Mouse (Mus musculus): ENCODE data around the gene 9230112D13Rik. TPM values are rescaled to one million over a fixed set of nuclear protein-coding genes. Genes with fewer than 3 reads are reported as not detected.

The 9230112D13Rik gene
- total and polyA plus RNA-seq, 2 experiments from 2014 or later, result not detected

GRCm38 (mm10) chr14:34517959-34518544 lies 4.5 kb downstream of the 9230112D13Rik start:
- no peak for TF ChIP-seq CTCF (IDR thresholded peaks at IDR 0.05; ENCODE audit: low read depth)
- no peak for TF ChIP-seq EP300 (IDR thresholded peaks at IDR 0.05; ENCODE audit: low read depth)
- Histone ChIP-seq H3K36me3 (replicated peaks; ENCODE audit: control insufficient read depth, insufficient read depth, low read length) (no peaks in the 10 kb centered on the region), H3K27ac (ENCODE audit: low read depth) (0 out of 2 replicates have a peak overlapping the region, but pooled peaks have one; percentile 35), H3K4me3 (ENCODE audit: low read depth, low read length) (no peak overlapping the region), H3K4me2 (ENCODE audit: low read depth, low read length) (no peak overlapping the region), H3K27me3 (ENCODE audit: control insufficient read depth, insufficient read depth, low read length) (peaks cover 14% of the 10 kb centered on the region; the same call in 1 of the 2 replicates), H3K4me1 (ENCODE audit: control insufficient read depth, insufficient read depth) (no peaks in the 10 kb centered on the region; the same call in 1 of the 2 replicates), H3K9me3 (replicated peaks; ENCODE audit: control insufficient read depth, low read length) (no peaks in the 10 kb centered on the region), H3K9ac (replicated peaks; ENCODE audit: low read depth, low read length) (no peak overlapping the region)
- ATAC-seq (ENCODE audit: insufficient read depth, low read depth) (no peak), DNase-seq (ENCODE audit: low spot score) (no peak)
- WGBS, result 61% methylated on average over 8 of the region's 8 CpGs

DNA sequence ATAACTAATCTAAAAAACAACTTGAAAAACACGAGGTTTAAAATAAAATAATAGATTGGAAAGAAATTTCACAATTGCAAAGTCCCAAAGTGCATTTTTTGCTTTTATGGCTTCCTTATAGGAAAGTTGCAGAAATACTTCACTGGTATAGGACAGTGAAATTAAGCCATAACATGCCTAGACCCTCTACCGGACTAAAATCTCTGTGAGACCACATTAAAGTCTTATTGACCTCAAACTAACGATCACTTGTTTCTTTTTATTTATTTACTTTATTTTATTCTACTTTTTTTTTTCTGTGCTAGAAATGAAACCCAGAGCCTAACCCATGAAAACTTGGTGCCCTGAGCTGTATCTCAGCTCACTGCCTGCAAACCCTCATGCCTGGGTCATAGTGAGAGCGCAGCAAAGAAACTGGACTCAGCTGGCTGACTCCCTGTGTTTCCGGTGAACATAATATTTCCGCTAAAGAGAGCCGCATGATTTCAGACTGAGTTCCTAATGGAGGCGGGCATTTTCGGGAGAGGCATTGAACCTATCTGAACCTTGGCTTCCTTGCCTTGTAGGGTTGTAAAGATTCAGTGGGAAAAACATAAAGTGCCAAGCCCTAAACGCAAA lies 5.5 kb downstream of the 9230112D13Rik start:
- H3K4me1 ChIP-seq (ENCODE audit: control insufficient read depth, insufficient read depth), result no peaks in the 10 kb centered on the region; the same call in 1 of the 2 replicates
- H3K27me3 ChIP-seq (ENCODE audit: control insufficient read depth, insufficient read depth, low read length), result peaks cover 16% of the 10 kb centered on the region; the same call in 1 of the 2 replicates
- ATAC-seq (ENCODE audit: insufficient read depth, low read depth) (no peak), DNase-seq (ENCODE audit: low spot score) (no peak)
- no peak overlapping the region for H3K27ac ChIP-seq (ENCODE audit: low read depth)
- H3K9me3 ChIP-seq (replicated peaks; ENCODE audit: control insufficient read depth, low read length), result no peaks in the 10 kb centered on the region
- no peak overlapping the region for H3K9ac ChIP-seq (replicated peaks; ENCODE audit: low read depth, low read length)
- H3K36me3 ChIP-seq (replicated peaks; ENCODE audit: control insufficient read depth, insufficient read depth, low read length), result no peaks in the 10 kb centered on the region
- no peak overlapping the region for H3K4me2 ChIP-seq (ENCODE audit: low read depth, low read length)
- TF ChIP-seq CTCF (IDR thresholded peaks at IDR 0.05; ENCODE audit: low read depth), result no peak
- no peak for TF ChIP-seq EP300 (IDR thresholded peaks at IDR 0.05; ENCODE audit: low read depth)
- 79% methylated on average over 10 of the region's 10 CpGs for WGBS
- H3K4me3 ChIP-seq (ENCODE audit: low read depth, low read length), result no peak overlapping the region

- Histone ChIP-seq H3K36me3 (replicated peaks; ENCODE audit: control insufficient read depth, insufficient read depth, low read length) (no peaks in the 10 kb centered on the region), H3K4me2 (ENCODE audit: low read depth, low read length) (no peak overlapping the region), H3K27me3 (ENCODE audit: control insufficient read depth, insufficient read depth, low read length) (peaks cover 16% of the 10 kb centered on the region; the same call in 1 of the 2 replicates), H3K4me1 (ENCODE audit: control insufficient read depth, insufficient read depth) (no peaks in the 10 kb centered on the region; the same call in 1 of the 2 replicates), H3K4me3 (ENCODE audit: low read depth, low read length) (no peak overlapping the region), H3K27ac (ENCODE audit: low read depth) (no peak overlapping the region), H3K9me3 (replicated peaks; ENCODE audit: control insufficient read depth, low read length) (no peaks in the 10 kb centered on the region), H3K9ac (replicated peaks; ENCODE audit: low read depth, low read length) (no peak overlapping the region)
- no peak for ATAC-seq (ENCODE audit: insufficient read depth, low read depth)
- TF ChIP-seq CTCF (IDR thresholded peaks at IDR 0.05; ENCODE audit: low read depth), result no peak
- DNase-seq (ENCODE audit: low spot score), result no peak
- 81% methylated on average over 5 of the region's 5 CpGs for WGBS
Measured at GRCm38 (mm10) chr14:34515860-34516259, 6.7 kb downstream of the 9230112D13Rik start.

DNA sequence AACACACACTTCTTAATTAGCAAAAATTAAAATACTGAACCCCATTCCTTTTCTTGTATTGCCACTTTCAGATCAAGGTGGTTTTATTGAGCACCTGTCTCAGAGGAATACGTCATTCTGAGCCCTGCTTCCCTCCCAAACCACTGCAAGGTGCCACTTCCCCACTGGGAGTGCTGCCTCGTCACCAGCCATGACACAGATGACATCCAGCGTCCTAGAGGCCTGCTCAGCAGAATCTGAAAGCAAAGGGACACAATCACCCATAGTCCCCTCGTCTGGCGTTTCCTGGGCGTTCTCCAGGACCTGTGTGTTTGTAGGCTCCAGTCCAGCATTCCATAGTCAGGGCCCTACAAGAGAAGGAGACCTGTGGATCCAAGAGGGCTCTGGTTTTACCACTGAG lies 8.5 kb downstream of the 9230112D13Rik start:
- Histone ChIP-seq H3K4me2 (ENCODE audit: low read depth, low read length) (no peak overlapping the region), H3K9ac (replicated peaks; ENCODE audit: low read depth, low read length) (no peak overlapping the region), H3K4me1 (ENCODE audit: control insufficient read depth, insufficient read depth) (no peaks in the 10 kb centered on the region; the same call in 1 of the 2 replicates), H3K27ac (ENCODE audit: low read depth) (peak overlapping the region; percentile 49), H3K4me3 (ENCODE audit: low read depth, low read length) (no peak overlapping the region), H3K27me3 (ENCODE audit: control insufficient read depth, insufficient read depth, low read length) (peaks cover 12% of the 10 kb centered on the region), H3K9me3 (replicated peaks; ENCODE audit: control insufficient read depth, low read length) (no peaks in the 10 kb centered on the region), H3K36me3 (replicated peaks; ENCODE audit: control insufficient read depth, insufficient read depth, low read length) (no peaks in the 10 kb centered on the region)
- DNase-seq (ENCODE audit: low spot score) (peak; percentile 61), ATAC-seq (ENCODE audit: insufficient read depth, low read depth) (peak; percentile 95)
- 21% methylated on average over 6 of the region's 6 CpGs for WGBS
- TF ChIP-seq EP300 (IDR thresholded peaks at IDR 0.05; ENCODE audit: low read depth) (no peak), CTCF (IDR thresholded peaks at IDR 0.05; ENCODE audit: low read depth) (peak; percentile 49)

GRCm38 (mm10) chr14:34512602-34513001 lies 10.0 kb downstream of the 9230112D13Rik start:
- H3K4me1 ChIP-seq (ENCODE audit: control insufficient read depth, insufficient read depth), result no peaks in the 10 kb centered on the region
- no peaks in the 10 kb centered on the region for H3K9me3 ChIP-seq (replicated peaks; ENCODE audit: control insufficient read depth, low read length)
- no peak overlapping the region for H3K4me2 ChIP-seq (ENCODE audit: low read depth, low read length)
- H3K4me3 ChIP-seq (ENCODE audit: low read depth, low read length), result no peak overlapping the region
- H3K9ac ChIP-seq (replicated peaks; ENCODE audit: low read depth, low read length), result no peak overlapping the region
- TF ChIP-seq CTCF (IDR thresholded peaks at IDR 0.05; ENCODE audit: low read depth) (no peak), EP300 (IDR thresholded peaks at IDR 0.05; ENCODE audit: low read depth) (no peak)
- no peak for ATAC-seq (ENCODE audit: insufficient read depth, low read depth)
- no peak overlapping the region for H3K27ac ChIP-seq (ENCODE audit: low read depth)
- 79% methylated on average over 4 of the region's 4 CpGs for WGBS
- no peaks in the 10 kb centered on the region for H3K36me3 ChIP-seq (replicated peaks; ENCODE audit: control insufficient read depth, insufficient read depth, low read length)
- H3K27me3 ChIP-seq (ENCODE audit: control insufficient read depth, insufficient read depth, low read length), result peaks cover 14% of the 10 kb centered on the region
- DNase-seq (ENCODE audit: low spot score), result no peak

All from heart, postnatal 0 days (tissue).